In the genomic region with DNA sequence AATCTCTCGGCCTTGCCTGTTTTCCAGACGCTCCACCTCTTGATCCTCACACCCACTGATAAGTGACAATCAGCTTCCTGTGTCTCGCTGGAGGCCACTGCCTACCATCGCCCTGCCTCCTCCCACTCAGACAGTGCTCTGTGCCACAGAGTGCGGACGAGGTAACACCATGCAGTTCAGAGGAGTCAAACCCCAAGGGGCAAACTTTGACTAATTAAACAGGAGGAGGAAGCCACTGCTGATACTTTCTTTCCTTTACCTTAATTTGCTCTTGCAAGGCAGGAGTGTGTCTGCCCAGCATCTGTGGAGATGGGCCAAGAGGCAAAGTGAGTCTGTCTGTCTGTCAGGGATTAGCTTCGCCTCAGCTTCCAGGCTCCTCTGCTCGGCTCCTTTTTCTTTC, we compare ENCODE assay signal across 27 mouse cellular contexts.
A peak's percentile ranks its signal among the peaks of the same experiment; 100 is the strongest.
DNase-seq lines count a peak whose midpoint lies in the region; ATAC-seq lines count a peak whose summit lies in the region.
"Had no signal": no experiment of that assay in that cellular context is flagged by ENCODE, and none has a peak within 500 bp of the region (broad histone marks: within the 10 kb centered on the region; RNA-seq: fewer than 3 reads in every experiment).

No protein-coding gene starts in this region.

- ATAC-seq in heart, embryonic 13.5 days (ENCODE audit: extremely low read depth, insufficient number of reproducible peaks, low FRiP score, low TSS enrichment) = no peak
- ATAC-seq: activated CD4-positive, CD25-positive, alpha-beta regulatory T cell, adult 4 months; forebrain, embryonic 14.5 days; forebrain, postnatal 0 days; hindbrain, embryonic 16.5 days; intestine, embryonic 15.5 days had no signal

- H3K9me3 ChIP-seq in heart, embryonic 10.5 days = no peaks in the 10 kb centered on the region
- no peaks in the 10 kb centered on the region for H3K9me3 ChIP-seq in heart, embryonic 13.5 days
- H3K9me3 ChIP-seq: embryonic facial prominence, embryonic 10.5 days; embryonic facial prominence, embryonic 13.5 days; hindbrain, embryonic 10.5 days; hindbrain, embryonic 13.5 days; intestine, embryonic 15.5 days had no signal

- intact Hi-C loops in heart, postnatal 10 days (cut with DNase I) = no loop called here

- no peaks in the 10 kb centered on the region for H3K36me3 ChIP-seq in heart, embryonic 10.5 days
- no peaks in the 10 kb centered on the region for H3K36me3 ChIP-seq in heart, embryonic 13.5 days
- H3K36me3 ChIP-seq: embryonic facial prominence, embryonic 10.5 days; embryonic facial prominence, embryonic 13.5 days; hindbrain, embryonic 10.5 days; hindbrain, embryonic 13.5 days; intestine, embryonic 15.5 days had no signal

- 11% methylated on average over 8 of the region's 8 CpGs for WGBS in heart, embryonic 10.5 days
- 14% methylated on average over 8 of the region's 8 CpGs for WGBS in heart, embryonic 13.5 days

- no peak overlapping the region for H3K9ac ChIP-seq in heart, embryonic 13.5 days
- H3K9ac ChIP-seq: embryonic facial prominence, embryonic 13.5 days; forebrain, postnatal 0 days; hindbrain, embryonic 13.5 days; intestine, embryonic 15.5 days had no signal

- H3K4me3 ChIP-seq in heart, embryonic 10.5 days = no peak overlapping the region
- no peak overlapping the region for H3K4me3 ChIP-seq in heart, embryonic 13.5 days
- H3K4me3 ChIP-seq: embryonic facial prominence, embryonic 10.5 days; embryonic facial prominence, embryonic 13.5 days; erythroblast, embryonic 14.5 days; gastrocnemius, adult 2 months; heart, adult 2 months; hindbrain, embryonic 10.5 days; hindbrain, embryonic 13.5 days; intestine, embryonic 15.5 days had no signal

- H3K27me3 ChIP-seq in heart, embryonic 10.5 days (ENCODE audit: insufficient read depth, poor library complexity, severe bottlenecking) = 0 out of 2 replicates have a peak, but pooled peaks cover 4% of the 10 kb centered on the region
- H3K27me3 ChIP-seq in heart, embryonic 13.5 days (replicated peaks) = no peaks in the 10 kb centered on the region; the same call in 1 of the 2 replicates
- H3K27me3 ChIP-seq: embryonic facial prominence, embryonic 13.5 days; hindbrain, embryonic 13.5 days; intestine, embryonic 15.5 days had no signal

- no peak overlapping the region for H3K27ac ChIP-seq in heart, embryonic 10.5 days
- no peak overlapping the region for H3K27ac ChIP-seq in heart, embryonic 13.5 days (replicated peaks)
- H3K27ac ChIP-seq: embryonic facial prominence, embryonic 10.5 days; embryonic facial prominence, embryonic 13.5 days; gastrocnemius, adult 2 months; heart, adult 2 months; hindbrain, embryonic 10.5 days; hindbrain, embryonic 13.5 days; intestine, embryonic 15.5 days had no signal

- DNase-seq in heart, embryonic 10.5 days (ENCODE audit: low spot score) = peak; percentile 62
- DNase-seq in heart, adult 9 months (ENCODE audit: low spot score in 2 of 2) = no peak
- DNase-seq in heart, postnatal 10 days = no peak
- peak; percentile 71 for DNase-seq in testis, postnatal 14 days (ENCODE audit: low spot score)
- DNase-seq in B cell, adult 2 months = no peak
- DNase-seq: adrenal gland, adult 8-10 months; adrenal gland, postnatal 25 days; cerebellum, adult 11-12 months; cerebellum, adult 8-10 months; cerebellum, postnatal 10 days; cerebellum, postnatal 36 days; embryo, embryonic 11 days; forebrain, postnatal 0 days; gastrocnemius, adult 2 months; gastrocnemius, postnatal 14 days; heart, adult 2 months; kidney, adult 11 months had no signal

- H3K4me2 ChIP-seq in heart, embryonic 13.5 days = peak overlapping the region; percentile 4; the same call in 1 of the 2 replicates
- H3K4me2 ChIP-seq: embryonic facial prominence, embryonic 13.5 days; hindbrain, embryonic 13.5 days; intestine, embryonic 15.5 days had no signal

- H3K4me1 ChIP-seq in heart, embryonic 10.5 days = peaks cover 8% of the 10 kb centered on the region
- H3K4me1 ChIP-seq in heart, embryonic 13.5 days = peaks cover 6% of the 10 kb centered on the region; the same call in 1 of the 2 replicates
- H3K4me1 ChIP-seq: embryonic facial prominence, embryonic 13.5 days; intestine, embryonic 15.5 days had no signal

Comparison
In these comparisons a context has a peak if more than half of its experiments do, and no peak if none do; other contexts are left out.
1. DNase-seq: peak in heart, embryonic 10.5 days (single experiment) and testis, postnatal 14 days (single experiment); none in heart, adult 9 months (0 of 2), heart, postnatal 10 days (0 of 2) and B cell, adult 2 months (0 of 2).